Mouse (Mus musculus): ENCODE measurements around the gene Vmn1r3.

GRCm38 (mm10) chr4:3227751-3228150 lies 42.6 kb upstream of the Vmn1r3 start:
- no peak for TF ChIP-seq CTCF (IDR thresholded peaks at IDR 0.05; ENCODE audit: insufficient read depth, low read depth, low read length)
- no peak for TF ChIP-seq POLR2A (IDR thresholded peaks at IDR 0.05; ENCODE audit: insufficient read depth, low read depth, low read length)

Measured in olfactory bulb, adult 2 months (tissue).